Comparison of ENCODE assay signal across 29 mouse cellular contexts in the genomic region with DNA sequence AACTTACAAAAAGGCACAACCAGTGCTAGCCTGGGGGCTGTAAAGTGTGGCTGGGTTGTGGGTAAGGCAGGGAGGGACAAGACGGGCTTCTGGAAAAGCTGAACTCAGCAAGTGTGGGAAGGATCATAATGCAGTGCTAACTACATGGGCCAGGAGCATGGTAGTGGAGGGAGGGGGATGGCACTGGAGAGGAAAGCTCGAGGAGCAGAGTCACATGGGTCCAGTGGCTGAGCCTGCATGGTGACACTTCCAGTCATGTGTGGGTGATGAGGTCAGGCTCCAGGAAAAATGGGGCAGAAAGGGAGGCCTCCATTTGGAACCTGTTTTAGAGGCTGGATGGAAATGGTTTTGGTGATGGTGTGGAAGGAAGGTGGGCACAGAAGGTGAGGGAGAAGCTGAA. TPM values are rescaled to one million over a fixed set of nuclear protein-coding genes. Genes with fewer than 3 reads are reported as not detected.
A peak's percentile ranks its signal among the peaks of the same experiment; 100 is the strongest.
DNase-seq lines count a peak whose midpoint lies in the region; ATAC-seq lines count a peak whose summit lies in the region.
"Had no signal": no experiment of that assay in that cellular context is flagged by ENCODE, and none has a peak within 500 bp of the region (broad histone marks: within the 10 kb centered on the region; RNA-seq: fewer than 3 reads in every experiment).

No protein-coding gene starts in this region.

- 48% methylated on average over 2 of the region's 2 CpGs for WGBS in hindbrain, embryonic 13.5 days
- 61% methylated on average over 2 of the region's 2 CpGs for WGBS in hindbrain, embryonic 11.5 days
- WGBS in hindbrain, embryonic 14.5 days, result 53% methylated on average over 2 of the region's 2 CpGs
- WGBS in midbrain, embryonic 15.5 days, result 54% methylated on average over 2 of the region's 2 CpGs

- no peak overlapping the region for H3K4me3 ChIP-seq in hindbrain, embryonic 13.5 days
- no peak overlapping the region for H3K4me3 ChIP-seq in hindbrain, embryonic 11.5 days (ENCODE audit: low read depth, low read length)
- no peak overlapping the region for H3K4me3 ChIP-seq in hindbrain, embryonic 14.5 days (replicated peaks; ENCODE audit: low read length)
- no peak overlapping the region for H3K4me3 ChIP-seq in midbrain, embryonic 15.5 days
- H3K4me3 ChIP-seq: erythroblast, embryonic 14.5 days; gastrocnemius, adult 2 months; heart, embryonic 12.5 days; intestine, embryonic 15.5 days; kidney, embryonic 15.5 days; limb, embryonic 13.5 days; lung, embryonic 15.5 days; neural tube, embryonic 13.5 days; stomach, embryonic 15.5 days had no signal

- no peaks in the 10 kb centered on the region for H3K27me3 ChIP-seq in hindbrain, embryonic 13.5 days
- no peaks in the 10 kb centered on the region for H3K27me3 ChIP-seq in hindbrain, embryonic 11.5 days (ENCODE audit: control insufficient read depth, insufficient read depth, low read length)
- H3K27me3 ChIP-seq in hindbrain, embryonic 14.5 days (ENCODE audit: control insufficient read depth, insufficient read depth, low read length), result no peaks in the 10 kb centered on the region
- no peaks in the 10 kb centered on the region for H3K27me3 ChIP-seq in midbrain, embryonic 15.5 days (replicated peaks)
- H3K27me3 ChIP-seq: heart, embryonic 12.5 days; intestine, embryonic 15.5 days; kidney, embryonic 15.5 days; limb, embryonic 13.5 days; lung, embryonic 15.5 days; neural tube, embryonic 13.5 days; stomach, embryonic 15.5 days had no signal

- intact Hi-C loops in gastrocnemius, postnatal 36 days (cut with DNase I), result no loop called here

- H3K27ac ChIP-seq in hindbrain, embryonic 13.5 days, result 0 out of 2 replicates have a peak overlapping the region, but pooled peaks have one; percentile 0
- H3K27ac ChIP-seq in hindbrain, embryonic 11.5 days (ENCODE audit: low read depth, low read length), result no peak overlapping the region
- no peak overlapping the region for H3K27ac ChIP-seq in hindbrain, embryonic 14.5 days
- H3K27ac ChIP-seq in midbrain, embryonic 15.5 days, result 0 out of 2 replicates have a peak overlapping the region, but pooled peaks have one; percentile 15
- H3K27ac ChIP-seq: gastrocnemius, adult 2 months; intestine, embryonic 15.5 days; limb, embryonic 13.5 days; liver, embryonic 14.5 days; lung, embryonic 15.5 days; neural tube, embryonic 13.5 days; stomach, embryonic 15.5 days had no signal

- H3K9me3 ChIP-seq in hindbrain, embryonic 13.5 days, result no peaks in the 10 kb centered on the region
- H3K9me3 ChIP-seq in hindbrain, embryonic 11.5 days (ENCODE audit: control insufficient read depth, low read length), result no peaks in the 10 kb centered on the region
- H3K9me3 ChIP-seq in hindbrain, embryonic 14.5 days (ENCODE audit: control insufficient read depth, low read length), result no peaks in the 10 kb centered on the region
- no peaks in the 10 kb centered on the region for H3K9me3 ChIP-seq in midbrain, embryonic 15.5 days
- H3K9me3 ChIP-seq: heart, embryonic 12.5 days; intestine, embryonic 15.5 days; kidney, embryonic 15.5 days; limb, embryonic 13.5 days; lung, embryonic 15.5 days; neural tube, embryonic 13.5 days; stomach, embryonic 15.5 days had no signal

- no peak overlapping the region for H3K9ac ChIP-seq in hindbrain, embryonic 13.5 days
- H3K9ac ChIP-seq in hindbrain, embryonic 11.5 days (ENCODE audit: low read depth, low read length), result no peak overlapping the region
- H3K9ac ChIP-seq in hindbrain, embryonic 14.5 days, result no peak overlapping the region
- H3K9ac ChIP-seq in midbrain, embryonic 15.5 days, result no peak overlapping the region
- H3K9ac ChIP-seq: heart, embryonic 12.5 days; intestine, embryonic 15.5 days; kidney, embryonic 15.5 days; limb, embryonic 13.5 days; liver, embryonic 14.5 days; lung, embryonic 15.5 days; neural tube, embryonic 13.5 days; stomach, embryonic 15.5 days had no signal

- peak; percentile 30 for DNase-seq in cerebellum, adult 9-11 months
- no peak for DNase-seq in cerebellum, adult 18-20 months
- no peak for DNase-seq in hindbrain, embryonic 11.5 days (ENCODE audit: low spot score)
- no peak for DNase-seq in hindbrain, embryonic 14.5 days (ENCODE audit: low spot score)
- no peak for DNase-seq in urinary bladder, postnatal 36 days (ENCODE audit: low spot score in 2 of 2)
- DNase-seq in gastrocnemius, postnatal 36 days, result no peak
- DNase-seq: adrenal gland, adult 8-10 months; cerebellum, adult 11 months; embryo, embryonic 11 days; gastrocnemius, adult 2 months; heart, adult 11 months; heart, postnatal 36 days; lung, postnatal 4 days; right cerebral cortex, postnatal 25 days; thymus, adult 2 months had no signal

- no peaks in the 10 kb centered on the region for H3K4me1 ChIP-seq in hindbrain, embryonic 13.5 days (replicated peaks)
- no peaks in the 10 kb centered on the region for H3K4me1 ChIP-seq in hindbrain, embryonic 11.5 days (replicated peaks; ENCODE audit: control insufficient read depth, insufficient read depth, low read length)
- no peaks in the 10 kb centered on the region for H3K4me1 ChIP-seq in hindbrain, embryonic 14.5 days (replicated peaks; ENCODE audit: control insufficient read depth, insufficient read depth, low read length)
- no peaks in the 10 kb centered on the region for H3K4me1 ChIP-seq in midbrain, embryonic 15.5 days
- H3K4me1 ChIP-seq: heart, embryonic 12.5 days; intestine, embryonic 15.5 days; lung, embryonic 15.5 days; neural tube, embryonic 13.5 days; stomach, embryonic 15.5 days had no signal

- no peak overlapping the region for H3K4me2 ChIP-seq in hindbrain, embryonic 13.5 days
- H3K4me2 ChIP-seq in hindbrain, embryonic 11.5 days (replicated peaks; ENCODE audit: low read depth, low read length), result no peak overlapping the region
- H3K4me2 ChIP-seq in hindbrain, embryonic 14.5 days (replicated peaks), result no peak overlapping the region
- H3K4me2 ChIP-seq in midbrain, embryonic 15.5 days, result no peak overlapping the region
- H3K4me2 ChIP-seq: heart, embryonic 12.5 days; intestine, embryonic 15.5 days; kidney, embryonic 15.5 days; limb, embryonic 13.5 days; lung, embryonic 15.5 days; neural tube, embryonic 13.5 days; stomach, embryonic 15.5 days had no signal

- peaks cover 64% of the 10 kb centered on the region for H3K36me3 ChIP-seq in hindbrain, embryonic 13.5 days
- H3K36me3 ChIP-seq in hindbrain, embryonic 11.5 days (ENCODE audit: control insufficient read depth, insufficient read depth, low read length), result peaks cover 27% of the 10 kb centered on the region
- peaks cover 53% of the 10 kb centered on the region for H3K36me3 ChIP-seq in hindbrain, embryonic 14.5 days (replicated peaks; ENCODE audit: control insufficient read depth, insufficient read depth)
- peaks cover 44% of the 10 kb centered on the region for H3K36me3 ChIP-seq in midbrain, embryonic 15.5 days (replicated peaks)

- ATAC-seq in hindbrain, embryonic 13.5 days (ENCODE audit: low FRiP score), result 0 out of 2 replicates have a peak, but pooled peaks have one; percentile 16
- ATAC-seq in hindbrain, embryonic 11.5 days (ENCODE audit: low FRiP score), result no peak
- 0 out of 2 replicates have a peak, but pooled peaks have one; percentile 7 for ATAC-seq in hindbrain, embryonic 14.5 days (ENCODE audit: low FRiP score)
- ATAC-seq in midbrain, embryonic 15.5 days (replicated peaks), result peak; percentile 16
- ATAC-seq: intestine, embryonic 15.5 days had no signal

RNA-seq across cellular contexts. Expression of a gene that starts 13.2 kb away (rescaled TPM):
- polyA plus RNA-seq in hindbrain, embryonic 13.5 days (2015; fragmentation: Nextera tagmentation; extraction: Ambion mirVana), result 174 and 180 TPM in 2 replicates
- polyA plus RNA-seq in hindbrain, embryonic 11.5 days (2014; fragmentation: Nextera tagmentation; extraction: Ambion mirVana), result 56.2 and 61.3 TPM in 2 replicates
- polyA plus RNA-seq in hindbrain, embryonic 14.5 days (2014; fragmentation: Nextera tagmentation; extraction: Ambion mirVana), result 154 and 160 TPM in 2 replicates
- polyA plus RNA-seq in midbrain, embryonic 15.5 days (2015; fragmentation: Nextera tagmentation; extraction: Ambion mirVana), result 224 and 236 TPM in 2 replicates
- total RNA-seq in gastrocnemius, postnatal 36 days (2021), result 1 to 10 TPM; 5.3 to 6.0 TPM

RNA-seq across cellular contexts. Expression of a gene that starts 17.0 kb away (rescaled TPM):
- polyA plus RNA-seq in hindbrain, embryonic 13.5 days (2015; fragmentation: Nextera tagmentation; extraction: Ambion mirVana), result 0.25 and 0.36 TPM in 2 replicates
- polyA plus RNA-seq in hindbrain, embryonic 11.5 days (2014; fragmentation: Nextera tagmentation; extraction: Ambion mirVana), result 0.13 and 0.37 TPM in 2 replicates
- 0.22 and 0.29 TPM in 2 replicates for polyA plus RNA-seq in hindbrain, embryonic 14.5 days (2014; fragmentation: Nextera tagmentation; extraction: Ambion mirVana)
- polyA plus RNA-seq in midbrain, embryonic 15.5 days (2015; fragmentation: Nextera tagmentation; extraction: Ambion mirVana), result 0.13 and 0.31 TPM in 2 replicates
- under 1 TPM; 0.42 to 0.43 TPM for total RNA-seq in gastrocnemius, postnatal 36 days (2021)

RNA-seq across cellular contexts. Expression of a gene that starts 25.3 kb away (rescaled TPM):
- polyA plus RNA-seq in hindbrain, embryonic 13.5 days (2015; fragmentation: Nextera tagmentation; extraction: Ambion mirVana), result 34.2 and 34.3 TPM in 2 replicates
- polyA plus RNA-seq in hindbrain, embryonic 11.5 days (2014; fragmentation: Nextera tagmentation; extraction: Ambion mirVana), result 44.1 and 44.9 TPM in 2 replicates
- polyA plus RNA-seq in hindbrain, embryonic 14.5 days (2014; fragmentation: Nextera tagmentation; extraction: Ambion mirVana), result 37.0 and 44.8 TPM in 2 replicates
- 46.2 and 48.4 TPM in 2 replicates for polyA plus RNA-seq in midbrain, embryonic 15.5 days (2015; fragmentation: Nextera tagmentation; extraction: Ambion mirVana)
- 100 to 1,000 TPM; 218 to 234 TPM for total RNA-seq in gastrocnemius, postnatal 36 days (2021)

RNA-seq across cellular contexts. Expression of a gene that starts 26.7 kb away (rescaled TPM):
- polyA plus RNA-seq in hindbrain, embryonic 13.5 days (2015; fragmentation: Nextera tagmentation; extraction: Ambion mirVana), result not detected in 2 replicates
- polyA plus RNA-seq in hindbrain, embryonic 11.5 days (2014; fragmentation: Nextera tagmentation; extraction: Ambion mirVana), result not detected in 2 replicates
- polyA plus RNA-seq in hindbrain, embryonic 14.5 days (2014; fragmentation: Nextera tagmentation; extraction: Ambion mirVana), result 0.09 TPM in 1 of 2 replicates, not detected in the other
- polyA plus RNA-seq in midbrain, embryonic 15.5 days (2015; fragmentation: Nextera tagmentation; extraction: Ambion mirVana), result 0.19 TPM in 1 of 2 replicates, not detected in the other
- total RNA-seq in gastrocnemius, postnatal 36 days (2021), result under 1 TPM in 1 of 2 experiments, not detected in 1; 0.87 TPM
- total RNA-seq: gastrocnemius, adult 2 months; layer of hippocampus, postnatal 10 days had no signal
- polyA plus RNA-seq: brain, embryonic 14.5 days; erythroblast, embryonic 14.5 days; forebrain, embryonic 16.5 days; heart, embryonic 12.5 days; limb, embryonic 13.5 days; liver, embryonic 14.5 days; neural tube, embryonic 13.5 days had no signal

RNA-seq across cellular contexts. Expression of a gene that starts 38.5 kb away (rescaled TPM):
- polyA plus RNA-seq in hindbrain, embryonic 13.5 days (2015; fragmentation: Nextera tagmentation; extraction: Ambion mirVana), result 40.2 and 42.9 TPM in 2 replicates
- 50.4 and 58.6 TPM in 2 replicates for polyA plus RNA-seq in hindbrain, embryonic 11.5 days (2014; fragmentation: Nextera tagmentation; extraction: Ambion mirVana)
- 33.4 and 41.5 TPM in 2 replicates for polyA plus RNA-seq in hindbrain, embryonic 14.5 days (2014; fragmentation: Nextera tagmentation; extraction: Ambion mirVana)
- polyA plus RNA-seq in midbrain, embryonic 15.5 days (2015; fragmentation: Nextera tagmentation; extraction: Ambion mirVana), result 44.5 and 47.5 TPM in 2 replicates
- 100 to 1,000 TPM; 140 to 166 TPM for total RNA-seq in gastrocnemius, postnatal 36 days (2021)

Comparison
In these comparisons a context has a peak if more than half of its experiments do, and no peak if none do; other contexts are left out.
1. H3K27ac ChIP-seq: peak in hindbrain, embryonic 13.5 days (single experiment) and midbrain, embryonic 15.5 days (single experiment); none in hindbrain, embryonic 11.5 days (single experiment) and hindbrain, embryonic 14.5 days (single experiment).